Mouse (Mus musculus) retina, embryonic 14.5 days (tissue): ENCODE measurements around the gene Cars2.

Source experiments
- DNase-seq: peaks from one replicate; pipeline ENCODE4 v3.0.0-alpha.2; 2015; ENCODE audit warnings: low spot score

Cars2 gene

DNA sequence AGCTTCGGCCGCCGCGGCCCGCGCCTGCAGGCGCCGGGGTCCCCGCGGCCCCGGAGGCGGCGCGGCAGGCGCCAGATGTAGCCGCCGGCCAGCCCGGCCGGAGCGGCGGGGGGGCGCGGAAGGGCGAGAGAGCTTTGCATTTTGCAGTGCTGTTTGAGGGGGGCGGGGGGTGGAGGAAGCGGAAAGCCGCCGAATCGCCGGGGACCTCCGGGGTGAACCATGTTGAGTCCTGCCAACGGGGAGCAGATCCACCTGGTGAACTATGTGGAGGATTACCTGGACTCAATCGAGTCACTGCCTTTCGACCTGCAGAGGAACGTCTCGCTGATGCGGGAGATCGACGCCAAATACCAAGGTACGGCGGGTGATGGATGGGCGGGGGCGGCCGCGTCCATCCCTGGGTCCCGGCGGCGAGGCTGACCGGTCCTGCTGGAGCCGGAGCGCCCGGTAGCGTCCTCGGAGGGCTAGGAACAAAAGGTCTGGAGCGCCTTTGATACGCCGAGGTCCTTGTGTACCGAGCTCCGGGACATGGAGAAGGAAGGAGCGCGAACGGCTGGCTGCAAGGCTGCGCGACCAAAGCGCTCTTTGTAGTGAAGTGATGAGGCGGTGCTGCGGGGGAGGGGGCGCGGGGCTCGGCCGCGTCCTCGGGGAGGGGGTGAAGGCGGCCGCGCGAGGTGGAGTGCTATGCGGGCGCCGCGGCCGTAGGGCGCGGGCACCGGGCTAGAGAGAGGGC, 6.3 kb upstream of the Cars2 start:
- peak; percentile 39 for DNase-seq

DNA sequence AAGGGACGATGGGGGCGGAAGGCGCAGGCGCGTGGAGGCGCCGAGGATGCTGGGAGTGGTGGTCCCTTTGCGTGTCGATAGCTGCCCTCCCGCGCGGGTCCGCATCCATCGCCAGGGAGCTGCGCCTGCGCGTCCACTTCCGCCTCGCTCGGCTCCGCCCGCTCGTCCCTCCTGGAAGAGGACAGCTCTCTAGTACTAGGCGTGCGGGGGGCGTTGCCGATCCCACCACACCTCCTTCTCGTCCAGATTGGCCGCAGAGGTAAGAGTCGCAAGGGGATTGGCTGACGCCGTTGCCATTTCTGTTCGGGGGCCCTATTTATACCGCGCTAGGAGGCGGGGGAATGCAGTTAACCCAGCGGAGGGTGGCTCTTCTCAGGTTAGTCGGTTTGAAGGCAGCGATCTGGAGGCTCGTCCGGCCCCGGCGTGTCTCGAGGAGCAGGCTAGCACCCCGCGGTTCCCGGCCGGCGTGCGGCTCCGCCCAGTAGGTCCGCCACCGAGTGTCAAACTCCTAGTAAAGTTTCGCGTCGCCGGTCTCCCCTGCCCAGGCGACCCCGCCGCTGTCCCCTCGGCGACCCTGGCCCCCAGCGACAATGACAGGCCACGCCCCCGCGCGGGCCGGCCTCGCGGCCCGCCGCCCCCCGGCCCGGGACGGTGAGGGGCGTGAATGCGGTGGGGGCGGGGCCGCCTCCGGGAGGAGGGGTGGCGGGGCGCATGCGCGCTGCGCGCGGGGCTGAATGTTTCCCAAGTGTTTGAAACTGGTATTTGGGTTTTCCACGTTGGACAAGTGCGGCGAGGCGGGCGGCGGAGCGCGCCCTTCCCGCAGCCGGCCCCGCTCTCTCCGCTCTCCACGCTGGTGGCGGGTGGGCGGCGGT, 5.4 kb upstream of the Cars2 start:
- DNase-seq, result peak; percentile 100

DNA sequence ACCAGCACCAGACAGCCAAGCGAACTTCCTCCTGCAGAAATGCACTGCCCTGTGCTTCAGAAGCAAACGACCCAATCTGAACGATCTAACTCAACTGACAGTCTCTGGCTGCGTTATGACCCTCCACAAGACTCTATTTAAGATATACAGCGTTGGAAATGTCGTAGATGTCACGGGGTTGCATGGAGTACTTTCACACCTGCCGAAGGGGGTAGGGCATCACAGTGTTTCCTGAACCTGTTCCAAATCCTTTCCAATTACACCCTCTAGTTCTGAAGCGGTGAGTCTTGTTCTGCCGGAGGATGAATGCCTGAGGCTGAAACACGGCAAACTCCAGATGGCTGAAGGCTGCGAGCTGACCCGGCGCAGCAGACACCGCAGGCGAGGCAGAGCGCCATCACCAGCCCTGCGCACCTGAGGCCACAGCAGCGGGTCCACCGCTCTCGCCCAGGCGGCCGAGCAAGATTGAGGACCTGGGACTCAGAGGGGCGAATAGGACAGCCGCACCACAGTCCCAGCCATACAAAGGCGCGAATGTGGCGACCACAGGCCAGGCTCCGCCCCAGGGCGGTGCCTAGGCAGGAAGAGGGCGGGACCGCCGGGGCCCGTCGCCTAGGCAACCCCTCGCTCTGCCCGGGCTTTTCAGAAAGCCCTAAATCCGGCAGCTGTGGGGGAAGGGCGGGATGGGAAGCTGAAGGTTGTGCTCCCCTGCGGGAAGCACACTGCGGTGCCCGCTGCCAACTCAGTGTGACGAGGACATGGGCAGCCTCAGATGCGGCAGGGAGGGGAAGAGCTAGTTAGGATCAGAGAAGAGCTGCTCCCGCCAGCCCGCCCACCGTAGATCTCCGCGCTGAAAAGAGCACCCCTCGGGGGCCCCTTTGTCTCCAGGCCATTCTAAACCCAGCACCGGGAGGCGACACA, 4.5 kb upstream of the Cars2 start, which contains the start of gene Ing1:
TSS of gene Ing1 (plus strand) at position 773 of the 921 bp plus-strand sequence.
- peak; percentile 98 for DNase-seq

DNA sequence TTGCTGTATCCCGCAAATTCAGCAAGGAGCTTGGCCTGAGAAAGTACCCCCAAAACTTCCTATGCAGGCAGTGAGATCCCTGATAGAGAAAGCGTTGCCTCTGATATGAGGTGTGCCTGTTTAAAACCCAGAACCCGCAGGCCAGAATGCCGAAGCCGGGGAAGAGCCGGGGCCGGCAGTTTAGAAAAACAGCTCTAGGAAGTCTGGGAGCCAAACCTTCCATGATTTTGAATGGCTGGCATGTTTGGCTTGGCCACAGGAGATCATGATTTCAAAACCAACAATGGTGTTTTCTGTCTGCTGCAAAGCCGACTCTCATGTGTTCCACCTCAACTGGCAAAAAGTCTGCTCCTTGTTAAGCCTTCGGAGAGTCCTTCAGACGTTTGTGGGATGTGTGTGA, 1.8 kb upstream of the Cars2 start:
- DNase-seq, result no peak

DNA sequence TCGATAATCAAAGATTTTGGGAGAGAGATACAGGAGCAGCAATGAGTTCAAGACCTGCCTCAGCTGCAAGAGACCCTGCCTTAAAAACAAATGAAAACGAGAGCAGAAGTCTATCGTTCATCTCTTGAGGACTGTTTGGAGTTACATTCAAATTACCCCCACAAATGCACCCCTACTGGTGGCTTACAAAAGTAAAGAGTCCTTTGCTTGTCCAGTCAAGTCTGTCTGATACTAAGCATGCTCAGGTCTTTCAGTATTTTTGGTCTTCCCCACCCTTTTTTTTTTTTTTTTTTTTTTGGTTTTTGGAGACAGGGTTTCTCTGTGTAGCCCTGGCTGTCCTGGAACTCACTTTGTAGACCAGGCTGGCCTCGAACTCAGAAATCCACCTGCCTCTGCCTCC, 914 bp upstream of the Cars2 start:
- DNase-seq, result peak; percentile 15

DNA sequence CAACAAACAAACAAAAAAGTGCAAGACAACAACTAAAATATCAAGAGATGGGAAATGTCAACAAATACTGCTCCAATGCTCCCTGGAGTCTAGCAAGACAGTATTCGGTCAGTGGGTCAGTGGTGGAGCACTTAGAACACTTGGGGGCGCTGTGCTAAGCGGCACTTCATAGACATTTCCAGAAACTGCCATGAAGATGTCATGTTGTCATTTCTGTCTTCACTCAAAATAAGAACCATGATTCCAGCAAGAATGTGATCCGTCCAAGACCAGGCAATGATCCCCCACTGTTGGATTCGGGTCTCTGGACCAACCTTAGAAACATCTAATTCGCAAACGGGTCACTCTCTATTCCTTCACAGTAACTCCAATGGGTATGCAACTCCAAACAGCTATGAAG, 877 bp downstream of the Cars2 start:
- DNase-seq, result peak; percentile 79

DNA sequence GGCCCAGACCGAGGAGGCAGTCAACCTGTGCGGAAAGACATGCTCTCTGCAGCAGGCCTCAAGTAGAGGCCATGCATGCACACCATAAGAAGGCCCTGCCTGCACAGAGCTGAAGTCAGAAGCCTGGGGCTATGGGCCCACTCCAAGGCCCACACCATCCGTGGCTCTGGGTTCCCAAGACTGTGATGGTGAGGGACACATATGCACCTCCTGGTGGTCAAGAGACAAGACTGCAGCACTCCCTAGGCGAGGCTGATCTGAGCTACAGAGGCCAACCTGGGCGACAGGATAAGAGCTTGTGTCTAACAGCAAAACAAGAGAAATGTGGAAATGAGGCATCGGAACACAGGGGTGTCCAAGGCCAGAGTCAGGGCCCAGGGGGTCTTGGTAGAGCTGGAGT, 3.5 kb downstream of the Cars2 start:
- peak; percentile 49 for DNase-seq

DNA sequence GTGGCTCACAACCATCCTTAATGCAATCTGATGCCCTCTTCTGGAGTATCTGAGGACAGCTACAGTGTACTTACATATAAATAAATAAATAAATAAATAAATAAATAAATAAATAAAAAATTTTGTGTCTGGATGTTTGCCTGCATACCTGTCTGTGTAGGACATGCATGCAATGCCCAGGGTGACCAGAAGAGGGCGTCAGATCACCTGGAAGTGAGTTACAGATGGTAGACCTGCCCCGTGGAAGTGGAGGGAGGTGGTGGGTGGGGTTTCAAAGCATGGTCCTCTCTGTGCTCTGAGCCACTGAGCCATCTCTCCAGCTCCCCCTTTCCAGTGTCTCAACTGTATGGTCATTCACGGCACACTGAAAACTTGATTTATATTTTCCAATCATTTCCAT, 6.2 kb downstream of the Cars2 start:
- DNase-seq, result peak; percentile 51

DNA sequence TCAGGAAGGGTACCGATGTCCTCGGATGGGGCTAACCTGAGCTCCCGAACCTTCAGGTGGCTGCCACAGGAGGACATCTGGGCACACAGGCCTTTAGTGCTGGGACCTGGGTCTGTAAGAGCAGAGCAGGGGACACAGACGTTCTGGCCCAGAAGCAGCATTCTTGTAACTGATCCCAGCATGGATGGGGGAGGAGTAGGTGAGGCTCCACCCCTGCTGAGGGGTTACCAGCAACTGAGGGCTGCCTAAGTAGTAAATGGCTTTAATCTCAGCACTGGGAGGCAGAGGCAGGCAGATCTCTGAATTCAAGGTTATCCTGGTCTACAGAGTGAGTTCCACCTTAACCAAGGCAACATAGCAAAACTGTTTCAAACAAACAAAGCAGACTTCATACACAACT, 7.7 kb downstream of the Cars2 start:
- DNase-seq, result no peak

DNA sequence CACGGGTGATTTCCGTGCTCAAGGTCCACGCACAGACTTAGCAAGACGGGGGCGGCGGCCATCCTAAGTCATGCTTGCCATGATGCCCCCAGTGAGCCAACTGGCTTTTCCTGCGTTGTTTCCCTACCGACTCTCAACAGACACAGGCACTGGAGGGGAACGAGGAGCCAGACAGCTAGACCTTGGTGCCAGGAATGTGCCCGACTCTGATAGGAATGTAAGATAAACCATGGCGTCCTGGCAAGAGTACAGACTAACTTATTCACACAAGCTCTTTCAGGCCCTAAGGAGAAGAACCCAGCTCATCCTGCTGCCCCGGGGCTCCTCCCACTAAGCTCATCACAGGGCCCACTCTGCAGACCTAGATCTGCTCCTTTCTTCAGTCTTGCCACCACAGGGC, 8.6 kb downstream of the Cars2 start:
- DNase-seq, result no peak

DNA sequence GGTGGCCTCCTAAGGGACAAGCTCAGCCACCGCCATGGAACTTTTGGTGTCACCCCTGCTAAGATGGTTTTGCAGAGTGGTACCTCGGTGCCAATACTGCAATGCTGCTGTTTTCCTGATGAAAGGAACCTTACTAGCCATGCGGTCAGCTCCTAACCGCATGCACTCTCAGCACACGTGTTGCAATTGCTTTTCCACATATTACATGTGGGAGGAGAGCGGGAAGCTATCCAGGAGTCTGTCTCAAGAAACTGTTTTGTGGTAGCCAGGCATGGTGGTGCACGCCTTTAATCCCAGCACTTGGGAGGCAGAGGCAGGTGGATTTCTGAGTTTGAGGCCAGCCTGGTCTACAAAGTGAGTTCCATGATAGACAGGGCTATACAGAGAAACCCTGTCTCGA, 10.4 kb downstream of the Cars2 start:
- DNase-seq, result no peak

DNA sequence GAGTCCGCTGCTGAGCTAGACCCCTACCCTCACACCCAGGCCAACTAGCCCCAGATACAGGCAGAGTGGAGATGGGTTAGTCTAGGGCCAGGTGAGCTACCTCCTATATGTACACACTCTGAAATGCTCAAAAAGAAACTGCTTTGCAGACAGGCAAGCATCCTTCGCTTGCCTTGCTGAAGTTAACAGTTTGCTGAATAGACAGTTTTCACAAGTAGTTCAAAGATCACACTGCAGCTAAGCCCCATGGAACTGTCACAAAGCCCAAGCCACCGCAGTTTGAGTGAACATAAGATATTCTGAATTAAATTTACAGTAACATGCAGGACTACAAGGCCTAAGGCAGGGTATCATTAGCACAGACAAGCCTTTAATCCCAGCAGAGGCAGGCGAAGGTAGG, 11.5 kb downstream of the Cars2 start:
- no peak for DNase-seq

DNA sequence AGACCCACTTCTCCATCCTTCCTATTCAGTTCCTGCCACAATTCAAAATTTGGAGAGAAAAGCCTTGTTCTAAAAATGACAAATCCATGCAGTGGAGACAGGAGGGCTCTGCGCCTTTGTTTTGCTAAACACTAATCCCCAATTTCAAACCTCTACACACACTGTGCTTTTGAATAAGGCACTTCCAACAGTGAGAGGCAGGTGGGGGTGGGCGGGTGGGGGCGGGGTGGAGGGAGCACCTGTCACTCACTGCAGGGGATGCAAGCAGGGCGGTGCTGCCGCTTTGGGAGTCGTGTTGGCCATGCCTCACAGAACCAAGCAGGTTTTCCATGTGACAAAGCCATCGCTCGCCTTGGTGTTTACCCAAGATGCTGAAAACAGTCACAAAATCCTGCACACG, 16.1 kb downstream of the Cars2 start:
- no peak for DNase-seq

DNA sequence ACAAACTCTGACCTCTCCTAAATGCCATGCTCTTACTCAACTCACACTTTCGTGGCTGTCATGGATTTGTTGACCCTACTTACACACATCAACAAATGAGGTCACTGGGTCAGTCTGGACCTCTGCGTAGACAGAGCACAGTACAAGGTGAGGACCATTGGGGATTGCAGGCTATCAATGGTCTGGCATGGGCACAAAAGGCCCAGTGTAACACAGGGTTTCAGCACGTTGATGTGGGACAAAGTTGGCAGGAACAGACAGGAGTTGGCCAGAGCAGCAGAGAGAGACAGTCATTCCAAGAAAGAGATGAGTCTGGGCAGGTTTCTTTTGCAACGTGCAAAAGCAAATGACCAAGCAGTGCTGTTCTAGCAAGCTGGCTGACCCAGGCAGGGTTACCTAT, 19.7 kb downstream of the Cars2 start:
- DNase-seq, result no peak

DNA sequence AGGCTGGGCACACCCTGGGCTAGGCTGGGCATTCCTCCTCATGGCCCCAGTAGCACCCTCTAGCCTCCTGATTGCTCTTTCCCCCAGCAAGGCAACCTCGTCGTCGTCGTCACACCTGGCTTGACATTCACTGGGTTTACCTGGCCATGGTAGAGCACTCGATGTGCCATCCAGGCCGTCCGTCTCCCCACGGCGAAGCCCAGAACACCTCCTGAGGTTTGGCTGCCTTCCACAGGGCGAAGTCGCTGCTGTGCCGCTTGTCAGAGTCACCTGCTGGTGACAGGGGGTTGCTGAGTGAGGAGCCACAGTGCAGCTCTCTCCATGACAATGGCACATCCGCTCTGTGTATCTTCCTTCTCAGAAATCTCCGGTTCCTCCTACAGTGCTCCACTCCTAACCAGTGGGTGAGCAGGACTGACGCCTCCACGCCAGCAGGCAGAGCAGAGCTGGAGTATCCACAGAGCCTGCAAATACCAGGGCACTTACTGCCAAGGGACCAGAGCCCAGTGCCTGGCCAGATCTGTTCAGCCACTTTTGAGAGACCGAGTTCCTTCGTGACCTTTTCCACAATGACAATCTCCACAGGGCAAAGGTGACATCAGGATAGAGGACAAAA, 20.3 kb downstream of the Cars2 start:
- no peak for DNase-seq

DNA sequence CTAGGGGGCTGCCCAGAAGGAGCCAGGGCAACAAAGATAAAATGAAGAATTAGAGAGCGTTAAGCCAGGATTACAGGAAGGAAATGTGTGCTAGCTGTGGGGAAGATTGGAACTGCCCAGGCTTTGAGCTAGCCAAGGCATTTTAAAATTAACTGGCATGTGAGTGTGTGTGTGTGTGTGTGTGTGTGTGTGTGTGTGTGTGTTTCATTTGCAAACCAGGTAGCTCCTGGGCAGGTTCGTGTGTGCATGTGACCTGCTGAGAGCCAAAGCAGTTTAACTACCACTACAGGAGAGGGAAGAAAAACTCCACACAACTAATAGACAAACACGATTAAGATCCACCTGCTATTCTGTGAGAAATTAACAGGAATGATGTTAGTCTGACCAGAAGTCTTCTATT, 27.3 kb downstream of the Cars2 start:
- no peak for DNase-seq

DNA sequence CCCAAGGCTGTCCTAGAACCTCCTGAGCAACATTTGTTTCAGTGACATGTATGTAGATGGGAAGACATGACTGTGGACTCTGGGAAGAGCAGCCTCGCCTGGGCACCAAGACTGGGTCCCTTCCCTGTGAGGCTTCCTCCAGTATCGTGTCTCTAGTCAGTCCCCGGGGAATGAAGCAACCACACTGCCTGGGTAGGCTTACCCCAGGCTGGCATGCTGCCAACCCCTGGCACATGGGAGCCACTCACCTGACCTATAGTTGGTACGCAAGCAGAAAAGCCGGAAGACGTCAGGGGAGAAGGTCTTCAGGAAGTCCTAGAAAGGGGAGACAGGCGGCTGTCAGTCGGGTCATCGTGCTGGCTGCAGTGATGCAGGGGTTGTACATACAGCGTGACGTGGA, 31.9 kb downstream of the Cars2 start:
- DNase-seq, result no peak

DNA sequence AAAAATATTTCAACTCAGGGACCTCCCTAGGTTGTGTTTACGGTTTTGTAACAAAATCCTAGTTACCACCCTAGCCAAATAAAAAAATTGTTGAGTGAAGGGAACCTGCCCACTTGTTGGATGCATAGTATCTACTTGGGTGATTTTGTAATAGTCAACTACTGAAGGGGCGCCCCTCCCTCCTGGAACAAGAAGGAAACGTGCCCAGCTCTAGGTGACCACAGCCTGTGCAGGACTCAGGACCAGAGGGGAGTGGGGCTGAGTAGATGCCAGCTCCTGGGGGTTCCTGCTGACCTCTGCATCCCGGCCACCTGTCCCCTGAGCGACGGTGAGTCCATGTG, 32.6 kb downstream of the Cars2 start:
- no peak for DNase-seq

DNA sequence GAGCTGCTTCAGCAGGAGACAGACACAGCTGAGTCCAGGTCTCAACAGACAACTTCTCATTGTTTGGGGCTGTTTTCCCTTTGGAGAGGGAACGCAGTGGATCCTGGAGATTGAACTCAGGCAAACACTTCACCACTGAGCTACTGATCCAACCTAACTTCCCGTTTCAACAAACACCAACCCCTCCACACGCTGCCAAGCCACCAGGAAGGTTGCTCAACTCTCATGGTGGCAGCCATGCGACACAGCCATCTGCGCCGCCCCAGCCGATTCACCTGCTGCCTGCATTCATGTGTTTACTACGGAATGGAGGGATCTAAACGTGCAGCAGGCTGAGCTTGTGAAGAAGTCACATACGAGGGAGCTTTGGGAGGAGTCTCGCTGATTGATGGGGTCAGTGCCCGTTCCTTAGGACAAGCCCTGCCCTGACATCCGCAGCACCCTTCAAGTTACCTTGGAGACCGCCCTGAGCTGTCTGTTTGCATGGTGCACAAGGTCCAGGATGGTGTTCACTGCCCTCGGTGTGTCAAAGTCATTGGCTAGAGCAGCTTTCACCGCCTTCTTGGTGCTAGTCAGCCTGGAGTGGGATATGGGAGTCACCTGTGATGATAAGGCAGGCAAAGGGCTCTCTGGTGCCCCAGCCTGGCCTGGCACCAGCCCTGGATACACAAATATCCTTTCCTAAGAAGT, 33.1 kb downstream of the Cars2 start:
- no peak for DNase-seq

DNA sequence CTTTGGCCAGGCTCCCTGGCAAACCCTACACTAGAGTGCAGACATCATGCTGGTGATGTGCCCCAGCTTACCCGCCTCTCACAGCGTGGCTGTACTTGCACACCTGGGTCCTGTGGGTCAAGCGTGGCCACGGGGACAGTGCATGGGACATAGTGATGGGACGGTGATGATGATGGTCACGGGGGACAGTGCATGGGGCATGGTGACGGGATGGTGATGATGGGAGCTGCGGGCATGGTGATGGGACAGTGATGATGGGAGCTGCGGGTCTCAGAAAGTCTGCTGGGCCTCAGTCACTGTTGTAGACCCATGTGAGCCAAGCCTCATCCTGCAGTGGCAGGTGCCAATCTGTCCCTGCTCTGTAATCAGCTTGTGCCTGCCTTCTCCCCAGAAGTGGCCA, 34.3 kb downstream of the Cars2 start:
- DNase-seq, result no peak

DNA sequence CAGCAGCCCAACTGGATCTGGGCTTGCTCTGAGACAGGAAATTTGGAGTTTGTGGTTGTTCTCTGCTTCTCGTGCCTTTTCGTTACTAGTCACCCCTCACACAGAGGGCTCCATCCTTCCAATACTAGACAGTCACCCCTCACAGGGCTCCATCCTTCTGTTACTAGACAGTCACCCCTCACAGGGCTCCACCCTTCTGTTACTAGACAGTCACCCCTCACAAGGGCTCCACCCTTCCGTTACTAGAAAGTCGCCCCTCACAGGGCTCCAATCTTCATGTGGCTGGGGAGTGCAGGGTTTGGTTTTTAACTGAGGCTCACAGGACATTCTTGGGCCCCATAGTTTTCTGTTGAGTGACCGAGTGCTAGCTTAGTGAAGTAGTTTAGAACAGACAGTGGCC, 37.3 kb downstream of the Cars2 start:
- no peak for DNase-seq

DNA sequence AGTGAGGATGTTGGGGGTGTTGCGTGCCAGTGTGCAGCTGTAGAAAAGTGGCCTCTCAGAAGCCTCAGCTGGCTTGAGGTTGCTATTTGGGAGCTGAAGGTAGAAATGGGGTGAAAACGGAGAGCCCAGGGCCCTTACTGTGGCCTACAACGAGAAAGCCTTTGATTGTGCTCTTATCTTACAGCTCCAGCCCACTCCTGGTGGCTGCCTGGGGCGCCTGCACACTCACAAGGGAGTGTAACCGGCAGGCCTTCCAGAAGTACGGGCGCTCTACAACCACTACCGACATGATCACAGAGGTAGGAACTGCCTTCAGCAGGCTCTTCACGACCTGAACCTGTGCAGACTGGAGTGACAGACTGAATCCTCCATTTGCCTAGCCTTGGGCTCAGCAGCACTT, 37.9 kb downstream of the Cars2 start:
- DNase-seq, result no peak
